Mouse (Mus musculus): ENCODE measurements around the gene Igfbpl1. TPM values are rescaled to one million over a fixed set of nuclear protein-coding genes. Genes with fewer than 3 reads are reported as not detected.

Igfbpl1 gene
- total RNA-seq, 2 experiments from 2014 or later: 0.18 to 0.89 TPM

GRCm38 (mm10) chr4:45790018-45790417, 36.7 kb downstream of the Igfbpl1 start:
- H3K27ac ChIP-seq: no peak overlapping the region
- intact Hi-C loops (cut with DNase I): no loop called here
- no peak for TF ChIP-seq CTCF (IDR thresholded peaks at IDR 0.05)
- no peak for DNase-seq (ENCODE audit: extremely low spot score in 1 of 2, low spot score in 2 of 2)
- no peak overlapping the region for H3K4me3 ChIP-seq

GRCm38 (mm10) chr4:45789263-45789958, 37.3 kb downstream of the Igfbpl1 start:
- intact Hi-C loops (cut with DNase I): loop anchor here (5.0 kb wide), 1 partner anchor 68 kb away; no protein-coding TSS in a partner anchor
- no peak overlapping the region for H3K27ac ChIP-seq

GRCm38 (mm10) chr4:45788446-45789081, 38.2 kb downstream of the Igfbpl1 start:
- intact Hi-C loops (cut with DNase I): loop anchor here (5.0 kb wide), 1 partner anchor 69 kb away; no protein-coding TSS in a partner anchor
- H3K27ac ChIP-seq: no peak overlapping the region
- no peak overlapping the region for H3K4me3 ChIP-seq
- TF ChIP-seq CTCF (IDR thresholded peaks at IDR 0.05): no peak
- no peak for DNase-seq (ENCODE audit: extremely low spot score in 1 of 2, low spot score in 2 of 2)

More at GRCm38 (mm10) chr4:45789263-45789958, 37.3 kb downstream of the Igfbpl1 start:
- TF ChIP-seq CTCF (IDR thresholded peaks at IDR 0.05): no peak
- H3K4me3 ChIP-seq: no peak overlapping the region
- DNase-seq (ENCODE audit: extremely low spot score in 1 of 2, low spot score in 2 of 2): peak; percentile 19 to 64

- no peak; the same call in 1 of the 2 replicates for TF ChIP-seq CTCF (IDR thresholded peaks at IDR 0.05)
- Histone ChIP-seq H3K27ac (no peak overlapping the region), H3K4me3 (no peak overlapping the region)
- DNase-seq (ENCODE audit: extremely low spot score in 1 of 2, low spot score in 2 of 2): no peak
- intact Hi-C loops (cut with DNase I): loop anchor here (5.0 kb wide), 1 partner anchor 71 kb away; no protein-coding TSS in a partner anchor
These were observed 40.0 kb downstream of the Igfbpl1 start for GRCm38 (mm10) chr4:45786674-45787073.

- DNase-seq (ENCODE audit: extremely low spot score in 1 of 2, low spot score in 2 of 2): no peak
- Histone ChIP-seq H3K27ac (no peak overlapping the region), H3K4me3 (no peak overlapping the region)
- intact Hi-C loops (cut with DNase I): loop anchor here (5.0 kb wide), 1 partner anchor 71 kb away; no protein-coding TSS in a partner anchor
- no peak for TF ChIP-seq CTCF (IDR thresholded peaks at IDR 0.05)
These were observed 40.8 kb downstream of the Igfbpl1 start for GRCm38 (mm10) chr4:45785959-45786358.

GRCm38 (mm10) chr4:45783671-45784070, 43.1 kb downstream of the Igfbpl1 start:
- Histone ChIP-seq H3K4me3 (no peak overlapping the region), H3K27ac (no peak overlapping the region)
- DNase-seq (ENCODE audit: extremely low spot score in 1 of 2, low spot score in 2 of 2): no peak
- intact Hi-C loops (cut with DNase I): no loop called here
- peak; percentile 6 for TF ChIP-seq CTCF (IDR thresholded peaks at IDR 0.05)

- Histone ChIP-seq H3K4me3 (no peak overlapping the region), H3K27ac (no peak overlapping the region)
- peak; percentile 42 to 54 for DNase-seq (ENCODE audit: extremely low spot score in 1 of 2, low spot score in 2 of 2)
- intact Hi-C loops (cut with DNase I): loop anchor here (1.0 to 5.0 kb wide), 2 partner anchors 239 to 353 kb away; partner anchors contain the start of gene Shb
- TF ChIP-seq CTCF (IDR thresholded peaks at IDR 0.05): peak; percentile 71
These were observed 55.1 kb downstream of the Igfbpl1 start for GRCm38 (mm10) chr4:45771619-45772018.

- no peak overlapping the region for H3K27ac ChIP-seq
- TF ChIP-seq CTCF (IDR thresholded peaks at IDR 0.05): no peak
- H3K4me3 ChIP-seq: no peak overlapping the region
- DNase-seq (ENCODE audit: extremely low spot score in 1 of 2, low spot score in 2 of 2): no peak
- intact Hi-C loops (cut with DNase I): loop anchor here (1.0 to 5.0 kb wide), 2 partner anchors 239 to 353 kb away; partner anchors contain the start of gene Shb
These were observed 55.5 kb downstream of the Igfbpl1 start for GRCm38 (mm10) chr4:45771173-45771572.

- DNase-seq (ENCODE audit: extremely low spot score in 1 of 2, low spot score in 2 of 2): no peak
- H3K4me3 ChIP-seq: no peak overlapping the region
- H3K27ac ChIP-seq: no peak overlapping the region
- no peak for TF ChIP-seq CTCF (IDR thresholded peaks at IDR 0.05)
- intact Hi-C loops (cut with DNase I): loop anchor here (1.0 to 5.0 kb wide), 2 partner anchors 238 to 352 kb away; partner anchors contain the start of gene Shb
These were observed 56.1 kb downstream of the Igfbpl1 start for GRCm38 (mm10) chr4:45770638-45771033.

GRCm38 (mm10) chr4:45769791-45770637, 56.7 kb downstream of the Igfbpl1 start:
- TF ChIP-seq CTCF (IDR thresholded peaks at IDR 0.05): no peak
- no peak for DNase-seq (ENCODE audit: extremely low spot score in 1 of 2, low spot score in 2 of 2)
- H3K27ac ChIP-seq: no peak overlapping the region
- intact Hi-C loops (cut with DNase I): loop anchor here (5.0 kb wide), 1 partner anchor 238 kb away; the partner anchor contains the start of gene Shb
- no peak overlapping the region for H3K4me3 ChIP-seq

GRCm38 (mm10) chr4:45769141-45769540, 57.6 kb downstream of the Igfbpl1 start:
- no peak for DNase-seq (ENCODE audit: extremely low spot score in 1 of 2, low spot score in 2 of 2)
- Histone ChIP-seq H3K4me3 (no peak overlapping the region), H3K27ac (no peak overlapping the region)
- TF ChIP-seq CTCF (IDR thresholded peaks at IDR 0.05): no peak
- intact Hi-C loops (cut with DNase I): no loop called here
